Mouse (Mus musculus) CH12.LX (cell line): ENCODE results near the gene Gm20532. TPM values are rescaled to one million over a fixed set of nuclear protein-coding genes. Genes with fewer than 3 reads are reported as not detected.

ENCODE experiments used
- DNase-seq: peaks from one replicate; pipeline ENCODE4 v3.0.0-alpha.2; 2013; ENCODE audit errors: extremely low read depth
- H3K27ac ChIP-seq: 2 replicates; pipeline ENCODE4 v1.5.1; 2012; ENCODE audit warnings: low read depth, mild to moderate bottlenecking, control low read depth, moderate library complexity; ENCODE audit not compliant: insufficient read depth
- H3K27me3 ChIP-seq: replicated peaks from 2 replicates; pipeline ENCODE3; 2012; ENCODE audit warnings: inconsistent platforms
- H3K36me3 ChIP-seq, 2 experiments: replicated peaks in 1 of 2; 2 replicates each; pipeline versions ENCODE3 to v1.6.1; 2012; ENCODE audit warnings: inconsistent platforms in 1 of 2, low read length in 1 of 2, mild to moderate bottlenecking in 1 of 2, mixed read lengths in 1 of 2, moderate library complexity in 1 of 2; ENCODE audit not compliant: control insufficient read depth in 1 of 2, insufficient read depth in 1 of 2
- H3K4me1 ChIP-seq, 2 experiments: 2 replicates each; pipeline ENCODE4 v1.6.1; 2012; ENCODE audit warnings: inconsistent platforms in 1 of 2, moderate library complexity in 1 of 2; ENCODE audit not compliant: insufficient read depth in 2 of 2, control insufficient read depth in 1 of 2
- H3K4me2 ChIP-seq: 2 replicates; pipeline ENCODE4 v1.6.1; 2012; ENCODE audit warnings: low read depth, mild to moderate bottlenecking, control low read depth; ENCODE audit not compliant: poor library complexity, insufficient read depth, severe bottlenecking
- H3K4me3 ChIP-seq, 3 experiments: fragments of 150-350 bp in 1 of 3; sonication (generic) in 1 of 3; replicated peaks in 1 of 3; 2 replicates each; pipeline versions ENCODE3 to v1.5.1; 2011 to 2012; ENCODE audit warnings: low read depth in 2 of 3, low read length in 2 of 3, mild to moderate bottlenecking in 2 of 3, moderate library complexity in 2 of 3, control low read depth in 1 of 3, improper control_type of control experiment in 1 of 3, inconsistent platforms in 1 of 3, mixed read lengths in 1 of 3; ENCODE audit not compliant: poor library complexity in 1 of 3
- H3K79me2 ChIP-seq: replicated peaks from 2 replicates; pipeline ENCODE4 v1.6.1; 2012; ENCODE audit warnings: mild to moderate bottlenecking, moderate library complexity; ENCODE audit not compliant: control insufficient read depth, poor library complexity, insufficient read depth, severe bottlenecking; ENCODE audit errors: extremely low read depth
- H3K9ac ChIP-seq: 2 replicates; pipeline ENCODE4 v1.6.1; 2012; ENCODE audit warnings: low read depth, mild to moderate bottlenecking, control low read depth, moderate library complexity; ENCODE audit not compliant: insufficient read depth
- H3K9me3 ChIP-seq: replicated peaks from 2 replicates; pipeline ENCODE3; 2012; ENCODE audit warnings: low read length, inconsistent platforms, mixed read lengths
- CHD2 ChIP-seq: IDR thresholded peaks from 2 replicates; pipeline ENCODE4 v1.6.1; 2011; ENCODE audit warnings: low read length, improper control_type of control experiment
- CTCF ChIP-seq, 2 experiments: IDR thresholded peaks in 1 of 2; conservative IDR thresholded peaks in 1 of 2; 2 replicates each; pipeline ENCODE4 v1.5.1; 2011 to 2012; ENCODE audit warnings: low read depth in 2 of 2, low read length in 2 of 2, improper control_type of control experiment in 1 of 2, inconsistent platforms in 1 of 2, mild to moderate bottlenecking in 1 of 2, moderate library complexity in 1 of 2
- ELF1 ChIP-seq: IDR thresholded peaks from 2 replicates; pipeline ENCODE4 v1.6.1; 2014; ENCODE audit warnings: low read depth, mild to moderate bottlenecking, inconsistent platforms, low read length, improper control_type of control experiment
- ETS1 ChIP-seq: conservative IDR thresholded peaks from 2 replicates; pipeline ENCODE4 v1.6.1; 2012; ENCODE audit warnings: low read depth, mild to moderate bottlenecking, inconsistent platforms, low read length, improper control_type of control experiment, moderate library complexity
- GABPA ChIP-seq: IDR thresholded peaks from 2 replicates; pipeline ENCODE4 v1.6.1; 2012; ENCODE audit warnings: low read depth, low read length, improper control_type of control experiment, inconsistent platforms; ENCODE audit not compliant: insufficient replicate concordance
- IRF4 ChIP-seq: IDR thresholded peaks from 2 replicates; pipeline ENCODE4 v1.6.1; 2014; ENCODE audit warnings: low read depth, mild to moderate bottlenecking, inconsistent platforms, low read length, improper control_type of control experiment
- JUN ChIP-seq: IDR thresholded peaks from 2 replicates; pipeline ENCODE4 v1.6.1; 2011; ENCODE audit warnings: low read depth, mild to moderate bottlenecking, low read length, improper control_type of control experiment, moderate library complexity; ENCODE audit not compliant: insufficient read depth
- KAT2A ChIP-seq: IDR thresholded peaks from 2 replicates; pipeline ENCODE4 v1.6.1; 2012; ENCODE audit warnings: low read length, improper control_type of control experiment, inconsistent platforms; ENCODE audit not compliant: insufficient replicate concordance
- MAFK ChIP-seq: IDR thresholded peaks from 2 replicates; pipeline ENCODE4 v1.6.1; 2011; ENCODE audit warnings: low read length, improper control_type of control experiment; ENCODE audit not compliant: insufficient replicate concordance
- NELFE ChIP-seq: IDR thresholded peaks from 2 replicates; pipeline ENCODE4 v1.6.1; 2011; ENCODE audit warnings: low read depth, low read length, improper control_type of control experiment
- NRF1 ChIP-seq: IDR thresholded peaks from 2 replicates; pipeline ENCODE4 v1.6.1; 2014; ENCODE audit warnings: low read depth, mild to moderate bottlenecking, inconsistent platforms, low read length, improper control_type of control experiment, moderate library complexity
- PAX5 ChIP-seq: IDR thresholded peaks from 2 replicates; pipeline ENCODE4 v1.6.1; 2012; ENCODE audit warnings: low read length, inconsistent platforms, mixed read lengths
- POLR2A ChIP-seq: IDR thresholded peaks from 2 replicates; pipeline ENCODE4 v1.6.1; 2011; ENCODE audit warnings: low read depth, mild to moderate bottlenecking, improper control_type of control experiment, low read length
- POLR2AphosphoS2 ChIP-seq: IDR thresholded peaks from 2 replicates; pipeline ENCODE4 v1.6.1; 2011; ENCODE audit warnings: low read depth, low read length, improper control_type of control experiment
- RCOR1 ChIP-seq: conservative IDR thresholded peaks from 2 replicates; pipeline ENCODE4 v1.6.1; 2012; ENCODE audit warnings: low read depth, mild to moderate bottlenecking, inconsistent platforms, low read length, improper control_type of control experiment
- SMC3 ChIP-seq: IDR thresholded peaks from 2 replicates; pipeline ENCODE4 v1.6.1; 2011; ENCODE audit warnings: low read depth, low read length, improper control_type of control experiment
- UBTF ChIP-seq: IDR thresholded peaks from 2 replicates; pipeline ENCODE4 v1.6.1; 2012; ENCODE audit warnings: low read depth, mild to moderate bottlenecking, inconsistent platforms, low read length, improper control_type of control experiment, moderate library complexity
- USF1 ChIP-seq: IDR thresholded peaks from 2 replicates; pipeline ENCODE4 v1.6.1; 2014; ENCODE audit warnings: low read depth, mild to moderate bottlenecking, inconsistent platforms, low read length, improper control_type of control experiment
- ZC3H11A ChIP-seq: IDR thresholded peaks from 2 replicates; pipeline ENCODE4 v1.6.1; 2012; ENCODE audit warnings: low read depth, mild to moderate bottlenecking, inconsistent platforms, low read length, improper control_type of control experiment
- ZNF384 ChIP-seq: IDR thresholded peaks from 2 replicates; pipeline ENCODE4 v1.6.1; 2012; ENCODE audit warnings: low read depth, low read length, improper control_type of control experiment, inconsistent platforms
- dilution Hi-C: fragments of 300-500 bp; cut with MboI; formaldehyde crosslinking; loops from 2 replicates; pipeline ENCODE4 v1.14.3; 2020; ENCODE audit warnings: low sequenced_read_pairs; ENCODE audit not compliant: extremely low pct_unique_long_range_greater_than_20kb, extremely low pct_ligation_motif_present
- in situ Hi-C: fragments of 300-500 bp; cut with MboI; formaldehyde crosslinking; loops from 3 replicates; pipeline ENCODE4 v1.14.3; 2019; ENCODE audit warnings: low sequenced_read_pairs, low pct_ligation_motif_present, low pct_unique_long_range_greater_than_20kb, mixed read lengths
- polyA plus RNA-seq: library from polyadenylated mRNA; unstranded; fragments of >175 nt; gene quantifications from 2 replicates; pipeline ENCODE4 v1.2.1, GENCODE M21; 2012; ENCODE audit warnings: low read depth; ENCODE audit not compliant: insufficient read length
- total RNA-seq, 2 experiments: library from RNA; depleted of rRNA; stranded (reverse); fragments of 300-350 nt in 1 of 2; fragments of >200 nt in 1 of 2; gene quantifications; 2 replicates each; pipeline ENCODE4 v1.2.3; 2012 to 2014

Gene Gm20532
- total and polyA plus RNA-seq, 3 experiments = not detected

GRCm38 (mm10) chr2:26539516-26539915 lies 46.9 kb upstream of the Gm20532 start:
- no peak overlapping the region for H3K4me2 ChIP-seq
- dilution Hi-C loops (no loop called here), in situ Hi-C loops (no loop called here)
- H3K27me3 ChIP-seq = peaks cover 1% of the 10 kb centered on the region
- H3K4me1 ChIP-seq = no peaks in the 10 kb centered on the region
- no peaks in the 10 kb centered on the region for H3K36me3 ChIP-seq
- no peaks in the 10 kb centered on the region for H3K9me3 ChIP-seq
- TF ChIP-seq CTCF (conservative IDR thresholded peaks at IDR 0.05 in 1 of 2, IDR thresholded peaks at IDR 0.05 in 1 of 2; ENCODE audit: low read depth in 2 of 2, low read length in 2 of 2) (no peak), MAFK (no peak), NELFE (no peak), ELF1 (no peak), ETS1 (no peak), USF1 (no peak), PAX5 (no peak), JUN (no peak), ZC3H11A (no peak), ZNF384 (no peak), POLR2AphosphoS2 (no peak), SMC3 (no peak), RCOR1 (no peak), IRF4 (no peak), CHD2 (no peak), KAT2A (no peak), POLR2A (no peak)
- no peak overlapping the region for H3K9ac ChIP-seq
- H3K79me2 ChIP-seq = no peaks in the 10 kb centered on the region
- no peak for DNase-seq
- no peak overlapping the region for H3K27ac ChIP-seq
- H3K4me3 ChIP-seq = no peak overlapping the region

GRCm38 (mm10) chr2:26540721-26541120 lies 45.7 kb upstream of the Gm20532 start:
- no peaks in the 10 kb centered on the region for H3K36me3 ChIP-seq
- no peak overlapping the region for H3K4me3 ChIP-seq
- in situ Hi-C loops = no loop called here
- H3K4me2 ChIP-seq = no peak overlapping the region
- dilution Hi-C loops = no loop called here
- H3K79me2 ChIP-seq = no peaks in the 10 kb centered on the region
- no peak for DNase-seq
- TF ChIP-seq ZC3H11A (no peak), UBTF (no peak), KAT2A (no peak), GABPA (no peak), MAFK (no peak), ZNF384 (no peak), NRF1 (no peak), JUN (no peak), CHD2 (no peak)
- TF ChIP-seq, all 38 proteins: peak for 0
- H3K27ac ChIP-seq = no peak overlapping the region
- H3K9me3 ChIP-seq = no peaks in the 10 kb centered on the region
- no peaks in the 10 kb centered on the region for H3K4me1 ChIP-seq
- H3K27me3 ChIP-seq = peaks cover 1% of the 10 kb centered on the region
- H3K9ac ChIP-seq = no peak overlapping the region
